8 mouse cellular contexts compared by ENCODE assay signal in genomic region chr9:110476124-110477091, GRCm38 (mm10). TPM values are rescaled to one million over a fixed set of nuclear protein-coding genes. Genes with fewer than 3 reads are reported as not detected.
DNase-seq lines count a peak whose midpoint lies in the region; ATAC-seq and TF ChIP-seq lines count a peak whose summit lies in the region.

TSS of gene Klhl18 (minus strand) at chr9:110476694.
TSS of gene Kif9 (plus strand) at chr9:110476958.

- H3K4me2 ChIP-seq in forebrain, postnatal 0 days (ENCODE audit: low read depth): peak within 1 kb of the TSS; percentile 74
- H3K4me2 ChIP-seq in lung, embryonic 15.5 days: peak within 1 kb of the TSS; percentile 83

- peak within 1 kb of the TSS; percentile 65 for H3K27ac ChIP-seq in MEL (ENCODE audit: control insufficient read depth, low read depth, low read length)
- peak within 1 kb of the TSS; percentile 89 for H3K27ac ChIP-seq in cerebellum, adult 2 months (ENCODE audit: insufficient read depth, low read length)
- peak within 1 kb of the TSS; percentile 87 for H3K27ac ChIP-seq in forebrain, postnatal 0 days (ENCODE audit: low read depth, low read length)
- peak within 1 kb of the TSS; percentile 90 for H3K27ac ChIP-seq in lung, embryonic 15.5 days

- peak; percentile 96 for DNase-seq in MEL (ENCODE audit: low read depth, low spot score)
- peak; percentile 98 to 99 for DNase-seq in cerebellum, adult 2 months
- peak; percentile 98 for DNase-seq in forebrain, postnatal 0 days
- DNase-seq in heart, postnatal 4 days: peak; percentile 97
- peak; percentile 96 to 99 for DNase-seq in layer of hippocampus, adult 8-10 months (ENCODE audit: low spot score in 2 of 2)
- DNase-seq in ovary, adult 18-20 months (ENCODE audit: low spot score): peak; percentile 93
- DNase-seq in thymus, postnatal 0 days (ENCODE audit: low spot score): peak; percentile 93

- TF ChIP-seq EP300 in MEL (IDR thresholded peaks at IDR 0.05; ENCODE audit: low read depth in 1 of 2, low read length in 2 of 2): no peak

- TF ChIP-seq CTCF in MEL (IDR thresholded peaks at IDR 0.05 in 2 of 3, conservative IDR thresholded peaks at IDR 0.05 in 1 of 3; ENCODE audit: control insufficient read depth in 1 of 3, insufficient read depth in 1 of 3, low read depth in 2 of 3, low read length in 3 of 3, poor library complexity in 1 of 3, severe bottlenecking in 1 of 3): no peak
- no peak for TF ChIP-seq CTCF in cerebellum, adult 2 months (IDR thresholded peaks at IDR 0.05; ENCODE audit: borderline replicate concordance, insufficient read depth, low read depth, low read length)
- peak; percentile 17; the same call in 1 of the 2 replicates for TF ChIP-seq CTCF in forebrain, postnatal 0 days (IDR thresholded peaks at IDR 0.05; ENCODE audit: low read depth)

- no peaks in the 10 kb centered on the region for H3K9me3 ChIP-seq in MEL (replicated peaks; ENCODE audit: insufficient read depth, low read length)
- H3K9me3 ChIP-seq in forebrain, postnatal 0 days (ENCODE audit: low read length): no peaks in the 10 kb centered on the region
- H3K9me3 ChIP-seq in lung, embryonic 15.5 days: no peaks in the 10 kb centered on the region

- peaks cover 0 to 6% of the 10 kb centered on the region in 2 experiments; a peak in 3 of 4 replicates for H3K4me1 ChIP-seq in MEL (ENCODE audit: control insufficient read depth in 1 of 2, insufficient read depth in 2 of 2, low read length in 2 of 2)
- H3K4me1 ChIP-seq in cerebellum, adult 2 months (ENCODE audit: control insufficient read depth, insufficient read depth, low read length): peaks cover 4% of the 10 kb centered on the region; the same call in 1 of the 2 replicates
- H3K4me1 ChIP-seq in forebrain, postnatal 0 days (ENCODE audit: insufficient read depth): peaks cover 11% of the 10 kb centered on the region
- peaks cover 17% of the 10 kb centered on the region for H3K4me1 ChIP-seq in lung, embryonic 15.5 days

- TF ChIP-seq POLR2A in MEL (IDR thresholded peaks at IDR 0.05; ENCODE audit: control insufficient read depth in 1 of 2, insufficient read depth in 1 of 2, low read depth in 1 of 2, low read length in 2 of 2, poor library complexity in 1 of 2): peak; percentile 69 to 88; a peak in 3 of 4 replicates
- peak; percentile 92 for TF ChIP-seq POLR2A in cerebellum, adult 2 months (IDR thresholded peaks at IDR 0.05; ENCODE audit: borderline replicate concordance, insufficient read depth, low read length)

- H3K4me3 ChIP-seq in MEL (ENCODE audit: control insufficient read depth in 1 of 2, insufficient read depth in 1 of 2, low read depth in 2 of 2, low read length in 2 of 2): peak within 1 kb of the TSS; percentile 89 to 93
- peak within 1 kb of the TSS; percentile 89 for H3K4me3 ChIP-seq in cerebellum, adult 2 months (replicated peaks; ENCODE audit: insufficient read depth, low read depth, low read length)
- H3K4me3 ChIP-seq in forebrain, postnatal 0 days (ENCODE audit: low read depth, low read length): peak within 1 kb of the TSS; percentile 65
- H3K4me3 ChIP-seq in lung, embryonic 15.5 days: peak within 1 kb of the TSS; percentile 81

- peak; percentile 98 for ATAC-seq in forebrain, postnatal 0 days
- ATAC-seq in lung, embryonic 15.5 days (ENCODE audit: borderline replicate concordance, extremely low read depth, low FRiP score, low TSS enrichment): peak; percentile 99

- peak within 1 kb of the TSS; percentile 79 for H3K9ac ChIP-seq in MEL (ENCODE audit: control insufficient read depth, low read depth, low read length, poor library complexity, severe bottlenecking)
- peak within 1 kb of the TSS; percentile 71 for H3K9ac ChIP-seq in forebrain, postnatal 0 days
- H3K9ac ChIP-seq in lung, embryonic 15.5 days: peak within 1 kb of the TSS; percentile 74

- no peaks in the 10 kb centered on the region; the same call in 1 of the 2 replicates for H3K79me2 ChIP-seq in MEL (ENCODE audit: control insufficient read depth, insufficient read depth, low read length, poor library complexity)

- WGBS in cerebellum, adult 2 months: under 1% methylated on average over 53 of the region's 53 CpGs
- WGBS in forebrain, postnatal 0 days: 2% methylated on average over 53 of the region's 53 CpGs
- under 1% methylated on average over 53 of the region's 53 CpGs for WGBS in lung, embryonic 15.5 days

- peaks cover 0 to 5% of the 10 kb centered on the region in 2 experiments; a peak in 2 of 4 replicates for H3K36me3 ChIP-seq in MEL (ENCODE audit: control insufficient read depth in 1 of 2, insufficient read depth in 2 of 2, low read length in 2 of 2)
- H3K36me3 ChIP-seq in forebrain, postnatal 0 days (ENCODE audit: insufficient read depth): no peaks in the 10 kb centered on the region
- H3K36me3 ChIP-seq in lung, embryonic 15.5 days: no peaks in the 10 kb centered on the region

- H3K27me3 ChIP-seq in MEL (ENCODE audit: control insufficient read depth in 1 of 2, insufficient read depth in 2 of 2, low read length in 2 of 2): no peaks in the 10 kb centered on the region; a peak in 1 of 4 replicates
- no peaks in the 10 kb centered on the region for H3K27me3 ChIP-seq in cerebellum, adult 2 months (ENCODE audit: control insufficient read depth, insufficient read depth, low read length)
- no peaks in the 10 kb centered on the region for H3K27me3 ChIP-seq in forebrain, postnatal 0 days (ENCODE audit: insufficient read depth, low read length)
- H3K27me3 ChIP-seq in lung, embryonic 15.5 days: peaks cover 9% of the 10 kb centered on the region

- no peak for TF ChIP-seq RAD21 in MEL (IDR thresholded peaks at IDR 0.05; ENCODE audit: low read depth, low read length)

TF ChIP-seq in MEL, 35 proteins besides CTCF, POLR2A, EP300 and RAD21 (continues in another document):
- no peak for TF ChIP-seq POLR2AphosphoS5 (IDR thresholded peaks at IDR 0.05; ENCODE audit: borderline replicate concordance, low read depth, low read length)
- TF ChIP-seq SIN3A (IDR thresholded peaks at IDR 0.05; ENCODE audit: low read length): peak; percentile 99
- no peak for TF ChIP-seq UBTF (IDR thresholded peaks at IDR 0.05; ENCODE audit: borderline replicate concordance, insufficient read depth, low read depth, low read length)
- TF ChIP-seq NELFE (IDR thresholded peaks at IDR 0.05; ENCODE audit: low read depth, low read length): peak; percentile 79
- no peak for TF ChIP-seq BHLHE40 (IDR thresholded peaks at IDR 0.05; ENCODE audit: borderline replicate concordance, low read depth, low read length)
- no peak for TF ChIP-seq ZC3H11A (IDR thresholded peaks at IDR 0.05; ENCODE audit: low read depth, low read length)
- peak; percentile 94 for TF ChIP-seq HCFC1 (IDR thresholded peaks at IDR 0.05; ENCODE audit: low read depth, low read length)
- TF ChIP-seq ZKSCAN1 (IDR thresholded peaks at IDR 0.05; ENCODE audit: low read depth, low read length): no peak
- TF ChIP-seq MXI1 (IDR thresholded peaks at IDR 0.05; ENCODE audit: low read depth, low read length): peak; percentile 94
- peak; percentile 76 for TF ChIP-seq NRF1 (IDR thresholded peaks at IDR 0.05; ENCODE audit: insufficient read depth, low read depth, low read length, poor library complexity, severe bottlenecking)
- no peak for TF ChIP-seq E2F4 (IDR thresholded peaks at IDR 0.05; ENCODE audit: borderline replicate concordance, low read depth, low read length)
- no peak for TF ChIP-seq GATA1 (IDR thresholded peaks at IDR 0.05; ENCODE audit: low read depth, low read length)
- TF ChIP-seq ETS1 (IDR thresholded peaks at IDR 0.05; ENCODE audit: low read depth, low read length): 0 out of 2 replicates have a peak, but pooled peaks have one; percentile 33
- no peak for TF ChIP-seq CHD2 (IDR thresholded peaks at IDR 0.05; ENCODE audit: low read length)
- no peak for TF ChIP-seq TAL1 (IDR thresholded peaks at IDR 0.05; ENCODE audit: low read length)
- TF ChIP-seq GABPA (IDR thresholded peaks at IDR 0.05; ENCODE audit: low read depth, low read length): no peak
- no peak; the same call in 1 of the 2 replicates for TF ChIP-seq TBP (IDR thresholded peaks at IDR 0.05; ENCODE audit: low read depth, low read length)
- no peak for TF ChIP-seq MAX (IDR thresholded peaks at IDR 0.05; ENCODE audit: low read length)
- no peak for TF ChIP-seq SMC3 (IDR thresholded peaks at IDR 0.05; ENCODE audit: low read depth, low read length)
- TF ChIP-seq ELF1 (IDR thresholded peaks at IDR 0.05; ENCODE audit: low read depth, low read length): peak; percentile 99
- TF ChIP-seq TCF12 (IDR thresholded peaks at IDR 0.05; ENCODE audit: low read depth, low read length): peak; percentile 26; the same call in 1 of the 2 replicates
- 0 out of 2 replicates have a peak, but pooled peaks have one; percentile 44 for TF ChIP-seq MYC (IDR thresholded peaks at IDR 0.05; ENCODE audit: low read depth, low read length)
- 0 out of 2 replicates have a peak, but pooled peaks have one; percentile 30 for TF ChIP-seq POLR2AphosphoS2 (IDR thresholded peaks at IDR 0.05; ENCODE audit: low read length)

RNA-seq across cellular contexts. Expression of gene Klhl18, which starts in this region (rescaled TPM):
- total RNA-seq in MEL (2012; rRNA removed): 3.8 TPM in 2 replicates
- polyA plus RNA-seq in MEL (2012; ENCODE audit: insufficient read depth in 1 of 2, insufficient read length in 2 of 2, low read depth in 1 of 2, low replicate concordance in 2 of 2, missing spikeins in 1 of 2): 1 to 10 TPM in 1 of 2 experiments, not detected in 1; 6.9 TPM
- 25.9 and 26.9 TPM in 2 replicates for polyA plus RNA-seq in cerebellum, adult 2 months (2012; rRNA removed)
- 28.2 and 36.8 TPM in 2 replicates for total RNA-seq in forebrain, postnatal 0 days (2014; rRNA removed)
- polyA plus RNA-seq in forebrain, postnatal 0 days (2015; fragmentation: Nextera tagmentation; extraction: Ambion mirVana): 15.6 and 19.3 TPM in 2 replicates
- 10 to 100 TPM; 11.2 to 12.9 TPM for total RNA-seq in heart, postnatal 4 days (2021)
- 10 to 100 TPM; 22.3 to 27.0 (median 25.5) TPM for total RNA-seq in layer of hippocampus, adult 8-10 months (2022)
- 7.6 and 8.9 TPM in 2 replicates for polyA plus RNA-seq in lung, embryonic 15.5 days (2015; fragmentation: Nextera tagmentation; extraction: Ambion mirVana)
- 3.5 and 4.2 TPM in 2 replicates for polyA plus RNA-seq in thymus, postnatal 0 days (2015; fragmentation: Nextera tagmentation; extraction: Ambion mirVana)

RNA-seq across cellular contexts. Expression of gene Kif9, which starts in this region (rescaled TPM):
- 0.33 and 0.54 TPM in 2 replicates for total RNA-seq in MEL (2012; rRNA removed)
- under 1 TPM in 1 of 2 experiments, not detected in 1; 0.72 TPM for polyA plus RNA-seq in MEL (2012; ENCODE audit: insufficient read depth in 1 of 2, insufficient read length in 2 of 2, low read depth in 1 of 2, low replicate concordance in 2 of 2, missing spikeins in 1 of 2)
- 2.2 and 2.3 TPM in 2 replicates for polyA plus RNA-seq in cerebellum, adult 2 months (2012; rRNA removed)
- total RNA-seq in forebrain, postnatal 0 days (2014; rRNA removed): 4.4 and 5.4 TPM in 2 replicates
- polyA plus RNA-seq in forebrain, postnatal 0 days (2015; fragmentation: Nextera tagmentation; extraction: Ambion mirVana): 3.0 and 3.8 TPM in 2 replicates
- under 1 TPM; 0.20 to 0.29 TPM for total RNA-seq in heart, postnatal 4 days (2021)
- total RNA-seq in layer of hippocampus, adult 8-10 months (2022): 1 to 10 TPM; 3.8 to 5.6 (median 4.7) TPM
- 1.4 and 1.8 TPM in 2 replicates for polyA plus RNA-seq in lung, embryonic 15.5 days (2015; fragmentation: Nextera tagmentation; extraction: Ambion mirVana)
- polyA plus RNA-seq in thymus, postnatal 0 days (2015; fragmentation: Nextera tagmentation; extraction: Ambion mirVana): 1.2 and 1.4 TPM in 2 replicates

Comparison
In these comparisons a context has a peak if more than half of its experiments do, and no peak if none do; other contexts are left out.
1. Peak in every context shown above with its lines: DNase-seq, ATAC-seq, H3K4me3 ChIP-seq and H3K27ac ChIP-seq.